Mouse (Mus musculus) ovary, postnatal 14 days (tissue): ENCODE measurements around the gene Lhpp.

Source experiments
- DNase-seq: peaks from one replicate; pipeline ENCODE4 v3.0.0; 2022; ENCODE audit warnings: low spot score

Lhpp gene

GRCm38 (mm10) chr7:132610468-132611318 is at the start of gene Lhpp:
TSS of gene Lhpp (plus strand) at chr7:132610638.
- DNase-seq: peak; percentile 69

- no peak for DNase-seq
Measured at GRCm38 (mm10) chr7:132565831-132566230, 44.6 kb upstream of the Lhpp start.

DNA sequence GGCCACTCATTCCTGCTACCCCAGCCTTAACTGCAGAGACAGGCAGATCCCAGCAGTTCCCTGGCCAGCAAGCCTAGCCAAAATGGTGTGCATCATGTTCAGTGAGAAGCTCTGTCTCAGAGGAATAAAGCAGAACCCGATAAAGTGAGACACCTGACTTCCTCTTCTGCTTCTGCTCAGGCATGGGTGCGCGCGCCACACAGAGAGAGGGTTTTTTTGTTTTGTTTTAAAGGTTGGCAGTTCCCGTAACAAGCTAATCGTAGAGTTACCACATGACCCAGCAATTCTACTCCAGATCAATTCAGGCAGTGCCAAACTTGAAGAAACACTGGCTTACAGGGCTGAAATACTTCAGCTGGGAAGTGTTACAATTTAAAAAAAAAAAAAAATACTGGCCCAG is 41.6 kb upstream of the Lhpp start:
- DNase-seq: no peak

DNA sequence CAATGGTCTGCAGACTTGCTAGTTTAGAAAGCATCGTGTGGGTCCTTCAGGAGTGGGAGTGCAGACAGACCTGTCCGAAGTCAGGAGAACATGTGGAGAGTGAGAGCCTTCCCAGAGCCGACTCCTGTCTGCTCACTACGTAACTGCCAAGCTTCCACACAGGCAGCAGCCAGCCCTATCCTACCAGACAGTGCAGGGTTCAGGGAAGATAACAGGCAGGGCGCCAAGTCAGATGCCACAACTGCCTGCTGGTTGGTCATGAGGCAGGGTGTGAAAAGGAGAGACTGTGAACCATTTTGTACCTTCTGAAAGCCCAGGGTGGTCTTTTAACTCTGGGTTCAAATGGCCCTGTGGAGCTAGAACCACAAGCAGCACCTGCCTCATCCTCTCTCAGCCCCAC is 40.4 kb upstream of the Lhpp start:
- no peak for DNase-seq

DNA sequence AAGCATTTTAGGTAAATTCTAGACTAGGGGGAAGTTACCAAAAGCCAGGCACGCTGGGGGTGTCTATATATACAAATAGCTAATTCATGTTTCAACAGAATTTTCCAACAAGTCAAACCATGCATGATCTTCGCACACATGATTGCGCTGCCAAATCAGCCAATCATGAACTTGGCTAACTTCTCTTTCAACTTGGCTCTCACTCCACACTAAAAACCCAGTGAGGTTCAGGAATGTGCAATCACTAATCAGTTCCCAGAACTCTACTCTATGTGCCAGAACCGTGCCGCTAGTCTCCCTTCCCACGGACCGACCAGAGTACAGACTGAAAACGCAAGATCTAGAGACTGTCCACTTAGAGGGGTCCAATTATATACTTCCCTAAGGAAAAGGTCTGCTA is 39.0 kb upstream of the Lhpp start:
- DNase-seq: no peak

DNA sequence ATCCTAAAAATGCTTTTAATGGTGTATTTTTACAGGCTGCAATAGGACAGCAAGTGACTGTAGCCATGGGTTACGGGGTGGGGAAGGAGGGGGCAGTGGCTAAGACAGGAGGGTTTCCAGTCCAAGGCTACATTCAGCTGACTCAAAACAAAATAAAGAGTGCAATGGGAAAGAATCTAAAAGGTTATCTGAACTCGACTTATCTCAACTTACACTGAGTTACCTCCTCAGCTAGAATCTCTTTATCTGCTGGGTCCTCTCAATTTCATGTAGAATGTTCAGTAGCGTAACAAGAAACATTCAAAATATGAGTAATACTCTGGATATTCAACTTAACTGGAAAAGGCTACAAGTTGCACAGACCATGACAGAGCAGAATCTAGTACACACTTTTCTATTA is 37.7 kb upstream of the Lhpp start:
- no peak for DNase-seq

DNA sequence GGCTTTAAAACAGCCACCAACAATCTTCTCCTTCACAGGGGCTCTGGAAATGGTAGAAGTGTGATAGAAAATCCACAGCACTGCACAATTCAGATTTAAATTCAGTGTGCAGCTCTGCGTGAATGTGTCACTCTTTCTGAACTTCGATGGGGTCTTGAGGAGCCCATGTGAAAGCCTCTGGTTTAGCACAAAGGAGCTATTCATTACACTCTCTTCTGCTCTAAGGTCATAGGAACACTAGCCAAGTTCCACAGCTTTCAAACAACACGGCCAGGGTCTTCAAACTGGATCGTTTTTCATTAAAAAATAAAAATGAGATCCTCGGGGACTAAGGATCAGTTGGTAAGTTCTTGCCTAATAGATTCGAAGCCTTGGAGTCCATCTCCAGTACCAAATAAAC is 37.2 kb upstream of the Lhpp start:
- DNase-seq: no peak

DNA sequence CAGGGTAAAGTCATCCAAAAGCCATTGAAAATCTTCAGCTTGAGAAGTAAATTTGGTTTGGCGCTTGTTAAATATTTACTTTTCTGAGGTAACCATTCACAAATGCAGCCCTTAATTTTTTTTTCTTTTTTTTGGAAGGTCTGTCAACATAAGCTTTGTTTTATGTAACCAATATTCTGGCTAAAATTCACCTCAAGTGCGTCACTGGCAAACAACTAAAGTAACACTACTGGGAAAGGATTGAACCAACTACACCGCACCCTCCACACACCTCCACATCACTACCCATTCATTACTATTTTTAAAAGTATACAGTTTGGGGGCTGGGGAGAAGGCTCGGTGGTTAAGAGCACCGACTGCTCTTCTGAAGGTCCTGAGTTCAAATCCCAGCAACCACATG is 35.8 kb upstream of the Lhpp start:
- DNase-seq: no peak

- peak; percentile 67 for DNase-seq
Measured at GRCm38 (mm10) chr7:132575623-132576022, 34.8 kb upstream of the Lhpp start.

GRCm38 (mm10) chr7:132576116-132576650 is 34.3 kb upstream of the Lhpp start, which contains the start of gene Oat:
TSS of gene Oat (minus strand) at chr7:132576398.
- peak; percentile 85 for DNase-seq

DNA sequence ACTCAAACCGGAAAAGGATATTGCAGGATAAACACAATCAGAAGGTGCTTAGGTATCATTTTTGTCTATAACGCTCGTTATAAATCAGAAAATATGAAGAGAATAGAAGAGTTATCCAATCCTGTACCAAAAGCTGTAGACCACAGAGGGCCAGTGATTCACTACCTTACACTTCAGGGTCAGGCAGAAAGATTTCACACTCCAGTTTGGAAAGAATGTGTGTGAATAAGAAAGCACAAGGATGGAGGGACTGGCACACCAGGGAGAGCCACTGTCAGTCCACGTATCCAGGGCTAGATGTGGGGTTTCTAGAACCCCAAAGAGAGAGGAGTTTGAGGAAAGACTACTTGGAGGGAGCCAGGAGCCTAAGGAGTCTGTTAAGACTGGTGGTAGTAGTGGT is 33.5 kb upstream of the Lhpp start:
- DNase-seq: no peak

GRCm38 (mm10) chr7:132580511-132580910 is 29.9 kb upstream of the Lhpp start:
- no peak for DNase-seq

DNA sequence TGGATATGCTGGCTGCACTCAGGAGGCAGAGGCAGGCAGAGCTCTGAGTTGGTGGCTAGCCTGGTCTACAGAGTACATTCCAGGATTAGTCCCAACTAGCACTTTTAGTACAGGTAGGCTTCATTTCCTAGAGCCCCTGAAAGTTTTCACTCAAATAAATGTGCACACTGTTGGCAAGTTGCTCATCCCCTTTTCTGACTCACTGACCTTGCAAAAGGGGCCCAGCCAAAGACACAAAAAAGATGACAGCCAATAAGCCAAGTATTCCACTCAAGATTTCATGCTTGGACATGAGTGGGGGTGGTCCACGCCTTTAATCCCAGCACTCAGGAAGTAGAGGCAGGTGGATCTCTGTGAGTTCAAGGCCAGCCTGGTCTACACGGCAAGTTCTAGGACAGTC is 29.0 kb upstream of the Lhpp start:
- DNase-seq: no peak

DNA sequence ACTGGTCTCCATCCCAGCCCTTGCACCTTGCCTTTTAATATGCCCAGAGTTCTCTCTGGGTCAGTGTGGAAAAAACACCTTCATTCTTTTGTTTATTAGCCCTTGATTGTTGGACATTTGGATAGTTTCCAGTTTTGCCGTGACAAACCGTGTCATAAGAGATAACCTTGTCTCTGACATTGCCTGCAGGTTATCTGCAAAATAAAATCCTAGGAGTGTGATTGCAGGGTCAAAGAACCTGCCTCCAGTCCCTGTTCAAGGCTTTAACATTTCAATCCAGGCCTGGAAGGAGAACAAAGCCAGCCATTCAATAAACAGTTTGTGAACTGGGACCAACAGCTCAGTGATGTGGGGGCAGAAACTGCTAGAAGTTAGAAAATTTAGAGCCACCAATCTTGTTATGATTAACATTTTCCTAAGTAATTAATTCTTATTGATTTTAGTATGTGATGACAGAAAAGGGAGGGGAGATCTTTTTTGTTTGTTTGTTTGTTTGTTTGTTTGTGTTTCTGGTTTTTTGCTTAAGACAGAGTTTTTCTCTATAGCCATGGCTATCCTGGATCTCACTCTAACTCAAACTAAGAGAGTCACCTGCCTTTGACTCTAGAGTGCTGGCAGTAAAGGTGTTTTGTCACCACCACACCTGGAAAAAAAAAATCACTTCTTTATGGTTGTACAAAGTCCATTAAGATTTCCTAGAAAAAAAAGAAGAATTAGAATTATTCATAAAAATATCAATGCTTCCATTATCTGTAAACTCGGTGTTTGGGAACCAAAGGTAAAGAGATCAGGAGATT is 24.5 kb upstream of the Lhpp start:
- no peak for DNase-seq

- DNase-seq: no peak
Measured at GRCm38 (mm10) chr7:132587167-132587566, 23.3 kb upstream of the Lhpp start.

GRCm38 (mm10) chr7:132589610-132590009 is 20.8 kb upstream of the Lhpp start:
- no peak for DNase-seq

- DNase-seq: no peak
Measured at GRCm38 (mm10) chr7:132593762-132594161, 16.7 kb upstream of the Lhpp start.

- DNase-seq: no peak
Measured at GRCm38 (mm10) chr7:132594325-132594724, 16.1 kb upstream of the Lhpp start.

GRCm38 (mm10) chr7:132595787-132596186 is 14.7 kb upstream of the Lhpp start:
- DNase-seq: no peak

GRCm38 (mm10) chr7:132596557-132597250 is 13.7 kb upstream of the Lhpp start:
- no peak for DNase-seq

GRCm38 (mm10) chr7:132597251-132598041 is 13.0 kb upstream of the Lhpp start:
- no peak for DNase-seq
